8 mouse cellular contexts compared by ENCODE assay signal in the genomic region with DNA sequence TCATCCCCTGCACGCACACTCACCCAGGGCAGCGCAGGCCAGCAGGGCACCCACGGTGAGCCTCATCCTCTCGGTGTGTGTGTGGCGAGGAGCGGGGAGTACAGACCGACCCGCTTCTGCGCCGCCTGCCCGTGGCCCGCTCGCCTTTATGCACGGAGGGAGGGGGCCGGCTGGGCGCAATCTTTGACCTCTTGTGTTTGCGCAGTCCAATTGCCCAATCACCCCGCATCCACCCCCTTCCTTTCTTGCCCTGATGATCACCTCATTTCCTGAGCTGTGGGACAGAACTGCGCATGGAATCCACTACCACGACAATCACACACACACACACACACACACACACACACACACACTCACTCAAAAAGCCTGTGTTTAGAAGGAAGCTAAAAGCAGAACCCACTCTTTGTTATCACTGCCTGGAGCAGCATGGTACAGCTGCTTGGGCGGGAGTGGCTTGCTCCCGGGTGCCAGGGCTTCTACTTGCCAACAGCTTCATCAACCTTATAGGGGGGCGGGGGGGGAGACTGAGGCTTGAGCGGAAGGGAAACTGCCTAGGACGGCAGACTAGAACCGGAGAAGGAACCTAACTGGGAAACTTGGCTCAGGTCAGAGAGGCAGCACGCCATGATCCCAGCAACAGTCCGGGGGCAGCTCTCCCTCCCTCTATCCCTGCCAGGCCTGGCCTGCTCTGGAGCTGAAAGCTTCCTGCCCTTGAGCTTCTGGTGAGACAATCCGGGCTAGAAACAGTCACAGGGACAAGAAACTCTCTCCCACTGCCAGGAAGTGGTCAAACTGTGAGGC. TPM values are rescaled to one million over a fixed set of nuclear protein-coding genes. Genes with fewer than 3 reads are reported as not detected.
DNase-seq lines count a peak whose midpoint lies in the region; ATAC-seq lines count a peak whose summit lies in the region.

A gene (minus strand): TSS at position 157 of the 801 bp plus-strand sequence.
A gene (minus strand): TSS at position 294 of the 801 bp plus-strand sequence.

- intact Hi-C loops in gastrocnemius, postnatal 36 days (cut with DNase I) = no loop called here

- H3K27me3 ChIP-seq in intestine, embryonic 15.5 days (replicated peaks) = no peaks in the 10 kb centered on the region

- H3K9ac ChIP-seq in intestine, embryonic 15.5 days = peak within 1 kb of the TSS; percentile 6; the same call in 1 of the 2 replicates

- no peaks in the 10 kb centered on the region for H3K36me3 ChIP-seq in intestine, embryonic 15.5 days
- H3K36me3 ChIP-seq in macrophage (ENCODE audit: inconsistent target) = peaks cover 30% of the 10 kb centered on the region; the same call in 1 of the 2 replicates

- H3K9me3 ChIP-seq in intestine, embryonic 15.5 days = no peaks in the 10 kb centered on the region

- 45% methylated on average over 27 of the region's 29 CpGs for WGBS in intestine, embryonic 15.5 days
- WGBS in macrophage (ENCODE audit: missing documents) = 4% methylated on average over 27 of the region's 29 CpGs

- peak within 1 kb of the TSS; percentile 31 for H3K4me3 ChIP-seq in intestine, embryonic 15.5 days (replicated peaks)
- peak within 1 kb of the TSS; percentile 21 for H3K4me3 ChIP-seq in macrophage (ENCODE audit: inconsistent target)

- peak; percentile 45 for DNase-seq in adrenal gland, adult 8-10 months
- DNase-seq in cerebellum, postnatal 25 days = peak; percentile 23 to 47
- peak; percentile 12 to 26 for DNase-seq in gastrocnemius, postnatal 36 days
- DNase-seq in left cerebral cortex, adult 9 months (ENCODE audit: low spot score in 2 of 2) = peak; percentile 65 to 76
- peak; percentile 30 for DNase-seq in right cerebral cortex, postnatal 14 days
- no peak for DNase-seq in MN1 (ENCODE audit: low spot score)

- peak within 1 kb of the TSS; percentile 56 for H3K4me2 ChIP-seq in intestine, embryonic 15.5 days (replicated peaks)

- peak; percentile 83 for ATAC-seq in intestine, embryonic 15.5 days

- H3K79me2 ChIP-seq in macrophage (ENCODE audit: inconsistent target) = no peaks in the 10 kb centered on the region

- peak within 1 kb of the TSS; percentile 15 for H3K27ac ChIP-seq in intestine, embryonic 15.5 days
- peak within 1 kb of the TSS; percentile 96 for H3K27ac ChIP-seq in macrophage

- 0 out of 2 replicates have a peak, but pooled peaks cover 7% of the 10 kb centered on the region for H3K4me1 ChIP-seq in intestine, embryonic 15.5 days (replicated peaks)

RNA-seq across cellular contexts. Expression of the first gene that starts in this region (rescaled TPM):
- total RNA-seq in adrenal gland, adult 8-10 months (2022) = 10 to 100 TPM; 14.1 to 20.5 (median 17.7) TPM
- under 1 TPM; 0.42 to 0.74 TPM for total RNA-seq in gastrocnemius, postnatal 36 days (2021)
- 0.21 and 8.8 TPM in 2 replicates for polyA plus RNA-seq in intestine, embryonic 15.5 days (2015; fragmentation: Nextera tagmentation; extraction: Ambion mirVana)
- 1 to 10 TPM in 2 of 26 experiments, not detected in 24; 1.6 to 2.8 TPM for total RNA-seq in macrophage (2018; cell fraction: chromatin; rRNA removed)
- total RNA-seq in macrophage (2018; cell fraction: cytosol; rRNA removed) = under 1 TPM in 4 of 26 experiments, not detected in 22; 0.24 to 0.51 (median 0.31) TPM
- total RNA-seq in macrophage (2018; cell fraction: nucleus; rRNA removed) = 1 to 10 TPM in 1 of 26 experiments, not detected in 25; 1.6 TPM
- 57.4 TPM in 1 of 3 replicates, not detected in the others for polyA plus RNA-seq in macrophage (2018)

RNA-seq across cellular contexts. Expression of the second gene that starts in this region (rescaled TPM):
- total RNA-seq in adrenal gland, adult 8-10 months (2022) = 100 to 1,000 TPM; 104 to 194 (median 130) TPM
- total RNA-seq in gastrocnemius, postnatal 36 days (2021) = 10 to 100 TPM in 1 of 2 experiments, 1 to 10 TPM in 1; 7.9 to 10.8 TPM
- polyA plus RNA-seq in intestine, embryonic 15.5 days (2015; fragmentation: Nextera tagmentation; extraction: Ambion mirVana) = 188 and 277 TPM in 2 replicates
- 100 to 1,000 TPM in 6 of 26 experiments, 10 to 100 TPM in 14, 1 to 10 TPM in 6; 3.6 to 563 (median 23.4) TPM for total RNA-seq in macrophage (2018; cell fraction: chromatin; rRNA removed)
- total RNA-seq in macrophage (2018; cell fraction: cytosol; rRNA removed) = 1,000 to 10,000 TPM in 4 of 26 experiments, 100 to 1,000 TPM in 22; 117 to 1,310 (median 533) TPM
- total RNA-seq in macrophage (2018; cell fraction: nucleus; rRNA removed) = 100 to 1,000 TPM; 133 to 983 (median 263) TPM
- 935 to 1,198 TPM (median 1,010 TPM) in 3 replicates for polyA plus RNA-seq in macrophage (2018)

Comparison
In these comparisons a context has a peak if more than half of its experiments do, and no peak if none do; other contexts are left out.
1. RNA of the first gene that starts in this region (total RNA-seq): 14.1 to 20.5 TPM in adrenal gland, adult 8-10 months; 0.42 to 0.74 TPM in gastrocnemius, postnatal 36 days; every median in the first group is over 4 times any median in the second.
2. RNA of the second gene that starts in this region (total RNA-seq): 104 to 194 TPM in adrenal gland, adult 8-10 months; 7.9 to 10.8 TPM in gastrocnemius, postnatal 36 days; every median in the first group is over 4 times any median in the second.